Comparison of ENCODE assay signal across 7 mouse cellular contexts in the genomic region with DNA sequence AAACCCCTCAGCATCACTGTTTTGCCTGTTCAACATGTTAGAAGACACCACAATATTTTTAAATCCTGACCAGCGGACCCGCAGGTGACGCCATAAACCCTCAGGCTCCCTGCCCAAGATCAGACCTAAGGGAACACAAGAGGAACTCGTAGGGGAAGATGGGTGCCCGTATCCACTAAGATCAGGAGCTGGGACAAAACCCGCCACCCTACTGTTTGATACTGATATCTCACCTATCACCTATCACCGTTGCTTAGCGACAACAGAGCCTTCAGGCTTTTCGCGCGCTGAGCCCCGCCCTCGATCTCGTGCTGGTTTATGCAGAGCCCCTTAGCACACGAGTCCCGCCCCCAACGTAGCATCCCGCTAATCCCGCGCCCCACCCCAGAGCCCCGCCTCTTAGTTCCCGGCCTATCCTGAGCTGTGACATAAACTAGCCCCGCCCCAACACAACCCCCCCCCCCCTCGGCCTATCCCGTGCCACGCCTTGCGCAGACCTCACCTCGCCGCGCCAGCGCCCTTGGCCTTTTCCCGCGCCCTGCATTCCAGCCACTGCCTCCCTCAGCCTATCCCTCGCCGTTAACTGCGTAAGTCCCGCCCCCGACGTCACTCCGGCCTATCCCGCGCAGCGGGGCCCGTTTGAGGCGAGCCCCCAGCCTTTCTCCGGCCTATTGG. TPM values are rescaled to one million over a fixed set of nuclear protein-coding genes. Genes with fewer than 3 reads are reported as not detected.
A peak's percentile ranks its signal among the peaks of the same experiment; 100 is the strongest.
DNase-seq lines count a peak whose midpoint lies in the region; ATAC-seq lines count a peak whose summit lies in the region.

TSS of gene Siva1 (plus strand) at position 500 of the 675 bp plus-strand sequence.

- peak within 1 kb of the TSS; percentile 82 for H3K9ac ChIP-seq in intestine, embryonic 16.5 days (ENCODE audit: low read depth, low read length)
- H3K9ac ChIP-seq in midbrain, embryonic 11.5 days (ENCODE audit: low read length) = peak within 1 kb of the TSS; percentile 89

- H3K4me3 ChIP-seq in intestine, embryonic 16.5 days (ENCODE audit: low read length) = peak within 1 kb of the TSS; percentile 61
- peak within 1 kb of the TSS; percentile 79 for H3K4me3 ChIP-seq in midbrain, embryonic 11.5 days (ENCODE audit: low read depth, low read length)

- peak within 1 kb of the TSS; percentile 68 for H3K27ac ChIP-seq in intestine, embryonic 16.5 days (ENCODE audit: low read length)
- H3K27ac ChIP-seq in midbrain, embryonic 11.5 days (ENCODE audit: low read depth, low read length) = peak within 1 kb of the TSS; percentile 57

- no peaks in the 10 kb centered on the region for H3K9me3 ChIP-seq in intestine, embryonic 16.5 days (ENCODE audit: control insufficient read depth, low read length)
- H3K9me3 ChIP-seq in midbrain, embryonic 11.5 days (ENCODE audit: control insufficient read depth, low read length) = no peaks in the 10 kb centered on the region

- DNase-seq in adrenal gland, adult 8-10 months = peak; percentile 99
- peak; percentile 99 for DNase-seq in embryo, embryonic 9.5 days (ENCODE audit: extremely low spot score)
- peak; percentile 97 to 100 for DNase-seq in gastrocnemius, postnatal 4 days (ENCODE audit: low spot score in 2 of 2)
- DNase-seq in left cerebral cortex, postnatal 36 days (ENCODE audit: low spot score in 2 of 2) = peak; percentile 97 to 99
- peak; percentile 98 for DNase-seq in midbrain, embryonic 11.5 days (ENCODE audit: low spot score, missing footprints)
- peak; percentile 99 for DNase-seq in skeletal muscle tissue, adult 2 months (ENCODE audit: low read depth, low spot score)

- peak within 1 kb of the TSS; percentile 90 for H3K4me2 ChIP-seq in intestine, embryonic 16.5 days (ENCODE audit: low read depth, low read length)
- peak within 1 kb of the TSS; percentile 91 for H3K4me2 ChIP-seq in midbrain, embryonic 11.5 days

- ATAC-seq in intestine, embryonic 16.5 days = peak; percentile 98
- peak; percentile 98 for ATAC-seq in midbrain, embryonic 11.5 days (ENCODE audit: low FRiP score)

- peaks cover 14% of the 10 kb centered on the region for H3K4me1 ChIP-seq in intestine, embryonic 16.5 days (ENCODE audit: control insufficient read depth, insufficient read depth, low read length)
- peaks cover 18% of the 10 kb centered on the region for H3K4me1 ChIP-seq in midbrain, embryonic 11.5 days (ENCODE audit: control insufficient read depth, insufficient read depth, low read length)

- H3K36me3 ChIP-seq in intestine, embryonic 16.5 days (ENCODE audit: control insufficient read depth, insufficient read depth, low read length) = peaks cover 6% of the 10 kb centered on the region
- peaks cover 4% of the 10 kb centered on the region; the same call in 1 of the 2 replicates for H3K36me3 ChIP-seq in midbrain, embryonic 11.5 days (ENCODE audit: control insufficient read depth, insufficient read depth, low read length)

- H3K27me3 ChIP-seq in intestine, embryonic 16.5 days (replicated peaks; ENCODE audit: control insufficient read depth, insufficient read depth, low read length) = no peaks in the 10 kb centered on the region
- H3K27me3 ChIP-seq in midbrain, embryonic 11.5 days (ENCODE audit: control insufficient read depth, insufficient read depth, low read length) = no peaks in the 10 kb centered on the region

- intact Hi-C loops in left cerebral cortex, postnatal 36 days (cut with DNase I) = no loop called here

- 1% methylated on average over 46 of the region's 46 CpGs for WGBS in intestine, embryonic 16.5 days
- 2% methylated on average over 40 of the region's 46 CpGs for WGBS in midbrain, embryonic 11.5 days

RNA-seq across cellular contexts. Expression of gene Siva1, which starts in this region (rescaled TPM):
- 10 to 100 TPM; 37.0 to 73.9 (median 51.5) TPM for total RNA-seq in adrenal gland, adult 8-10 months (2022)
- 10 to 100 TPM; 42.9 to 43.8 TPM for total RNA-seq in gastrocnemius, postnatal 4 days (2021)
- 168 and 186 TPM in 2 replicates for polyA plus RNA-seq in intestine, embryonic 16.5 days (2015; fragmentation: Nextera tagmentation; extraction: Ambion mirVana)
- 10 to 100 TPM; 17.8 to 23.0 TPM for total RNA-seq in left cerebral cortex, postnatal 36 days (2021)
- 182 and 230 TPM in 2 replicates for polyA plus RNA-seq in midbrain, embryonic 11.5 days (2014; fragmentation: Nextera tagmentation; extraction: Ambion mirVana)

Comparison
In these comparisons a context has a peak if more than half of its experiments do, and no peak if none do; other contexts are left out.
1. Peak in every context shown above with its lines: DNase-seq, ATAC-seq, H3K4me3 ChIP-seq and H3K27ac ChIP-seq.